Mouse (Mus musculus): ENCODE data around the gene Kcnq4.

Gene Kcnq4

GRCm38 (mm10) chr4:120674775-120675451 lies 73.5 kb downstream of the Kcnq4 start:
- DNase-seq (ENCODE audit: low read depth in 1 of 2, low spot score in 2 of 2), result no peak

- no peak for DNase-seq (ENCODE audit: low read depth in 1 of 2, low spot score in 2 of 2)
These were observed 74.8 kb downstream of the Kcnq4 start for GRCm38 (mm10) chr4:120673606-120674005.

GRCm38 (mm10) chr4:120671046-120671445 lies 77.4 kb downstream of the Kcnq4 start:
- no peak for DNase-seq (ENCODE audit: low read depth in 1 of 2, low spot score in 2 of 2)

GRCm38 (mm10) chr4:120669585-120669984 lies 78.8 kb downstream of the Kcnq4 start:
- DNase-seq (ENCODE audit: low read depth in 1 of 2, low spot score in 2 of 2), result no peak

- no peak for DNase-seq (ENCODE audit: low read depth in 1 of 2, low spot score in 2 of 2)
These were observed 79.9 kb downstream of the Kcnq4 start for GRCm38 (mm10) chr4:120668551-120668950.

- no peak for DNase-seq (ENCODE audit: low read depth in 1 of 2, low spot score in 2 of 2)
These were observed 80.9 kb downstream of the Kcnq4 start for GRCm38 (mm10) chr4:120667555-120667954.

- peak in 1 of 2 experiments; percentile 7 for DNase-seq (ENCODE audit: low read depth in 1 of 2, low spot score in 2 of 2)
These were observed 81.3 kb downstream of the Kcnq4 start for GRCm38 (mm10) chr4:120667045-120667501.

GRCm38 (mm10) chr4:120666358-120667024 lies 81.9 kb downstream of the Kcnq4 start, which contains the start of gene Cited4:
TSS of gene Cited4 (plus strand) at chr4:120666572.
- peak; percentile 41 to 42 for DNase-seq (ENCODE audit: low read depth in 1 of 2, low spot score in 2 of 2)

GRCm38 (mm10) chr4:120665782-120666181 lies 82.6 kb downstream of the Kcnq4 start:
- DNase-seq (ENCODE audit: low read depth in 1 of 2, low spot score in 2 of 2), result no peak

- no peak for DNase-seq (ENCODE audit: low read depth in 1 of 2, low spot score in 2 of 2)
These were observed 83.2 kb downstream of the Kcnq4 start for GRCm38 (mm10) chr4:120665144-120665700.

GRCm38 (mm10) chr4:120664601-120665000 lies 83.8 kb downstream of the Kcnq4 start:
- DNase-seq (ENCODE audit: low read depth in 1 of 2, low spot score in 2 of 2), result no peak

GRCm38 (mm10) chr4:120660485-120660884 lies 87.9 kb downstream of the Kcnq4 start:
- DNase-seq (ENCODE audit: low read depth in 1 of 2, low spot score in 2 of 2), result no peak

GRCm38 (mm10) chr4:120655898-120656297 lies 92.5 kb downstream of the Kcnq4 start:
- no peak for DNase-seq (ENCODE audit: low read depth in 1 of 2, low spot score in 2 of 2)

- DNase-seq (ENCODE audit: low read depth in 1 of 2, low spot score in 2 of 2), result no peak
These were observed 98.2 kb downstream of the Kcnq4 start for GRCm38 (mm10) chr4:120650208-120650592.

- DNase-seq (ENCODE audit: low read depth in 1 of 2, low spot score in 2 of 2), result no peak
These were observed 98.8 kb downstream of the Kcnq4 start for GRCm38 (mm10) chr4:120649369-120650207.

Data from monocyte, adult 2 months (primary cell).